Mouse (Mus musculus) adrenal gland, adult (tissue): ENCODE results near the gene Usp54.
"Not testable (repeated sequence)": the region's sequence is repeated elsewhere in the genome, so short reads cannot be mapped to it uniquely, and the experiment has no call there.

Experiments used
- DNase-seq, 2 experiments: peaks; one replicate each; pipeline ENCODE4 v3.0.0; 2022 to 2023; ENCODE audit warnings: low spot score in 1 of 2; ENCODE audit not compliant: inconsistent age in 2 of 2

The Usp54 gene

DNA sequence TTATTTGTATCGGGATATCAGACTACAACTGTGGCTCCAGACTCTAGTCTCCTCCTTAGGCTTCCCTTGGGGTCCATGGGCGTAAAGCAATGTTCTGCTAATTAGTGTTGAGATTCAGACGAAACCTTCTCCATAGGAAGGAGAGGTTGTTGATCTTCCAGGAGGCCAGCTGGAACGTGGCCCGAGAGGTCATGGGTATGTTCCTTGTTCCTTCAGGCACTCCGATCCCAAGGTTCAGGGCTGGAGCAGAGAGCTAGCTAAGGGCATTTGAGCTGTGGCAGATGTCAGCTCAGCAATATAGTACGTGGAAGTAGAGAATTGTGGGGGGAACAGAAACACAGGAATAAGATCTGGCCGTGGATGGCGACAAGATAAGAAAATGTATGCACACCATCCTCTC lies 14.9 kb upstream of the Usp54 start:
- no peak for DNase-seq

- DNase-seq = no peak
Observed at GRCm38 (mm10) chr14:20654690-20655421, 14.0 kb upstream of the Usp54 start.

DNA sequence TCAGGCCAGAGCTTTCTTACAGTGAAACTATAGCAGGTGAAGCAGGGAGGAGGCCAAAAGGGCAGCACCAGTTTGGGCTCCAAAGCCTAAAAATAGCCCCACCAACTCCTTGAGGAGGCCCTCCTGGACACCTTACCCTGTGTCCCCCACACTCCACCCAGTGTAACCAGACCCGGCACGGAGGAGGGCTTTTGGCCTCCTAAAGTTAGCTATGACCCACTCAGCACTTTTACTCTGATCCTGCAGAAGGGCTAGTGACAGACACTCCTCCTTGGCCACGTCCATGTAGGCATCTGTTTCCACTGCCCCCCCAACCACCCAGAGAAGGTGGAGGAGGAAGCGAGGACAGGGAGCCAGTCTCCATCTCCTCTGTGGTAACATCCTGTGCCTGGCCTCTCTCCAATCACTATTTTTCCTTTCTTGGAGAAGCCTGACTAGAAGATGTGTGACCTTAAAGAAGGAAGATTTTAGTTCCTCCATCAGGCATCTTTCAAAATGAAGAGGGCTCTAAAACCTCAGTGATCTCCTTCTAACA lies 10.9 kb upstream of the Usp54 start:
- DNase-seq = no peak

DNA sequence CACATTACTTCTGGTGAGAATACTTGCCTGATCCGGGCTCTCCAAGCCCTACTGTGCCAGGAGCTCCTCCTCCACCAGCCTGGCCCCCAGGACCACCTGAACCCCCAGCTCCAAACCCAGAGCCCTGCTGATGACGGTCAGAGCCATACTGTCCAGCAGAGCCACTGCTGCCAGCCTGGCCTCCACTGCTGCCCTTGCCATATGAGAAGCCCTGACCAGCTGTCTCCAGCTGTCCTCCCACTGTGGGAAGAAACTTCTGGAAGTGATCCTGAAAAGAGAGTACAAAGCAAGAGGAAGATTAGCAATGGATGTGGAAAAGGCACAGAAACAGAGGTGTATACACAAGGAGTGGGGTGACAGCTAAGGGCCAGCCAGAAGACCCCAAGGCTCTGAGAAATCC lies 10.1 kb upstream of the Usp54 start:
- no peak for DNase-seq

DNA sequence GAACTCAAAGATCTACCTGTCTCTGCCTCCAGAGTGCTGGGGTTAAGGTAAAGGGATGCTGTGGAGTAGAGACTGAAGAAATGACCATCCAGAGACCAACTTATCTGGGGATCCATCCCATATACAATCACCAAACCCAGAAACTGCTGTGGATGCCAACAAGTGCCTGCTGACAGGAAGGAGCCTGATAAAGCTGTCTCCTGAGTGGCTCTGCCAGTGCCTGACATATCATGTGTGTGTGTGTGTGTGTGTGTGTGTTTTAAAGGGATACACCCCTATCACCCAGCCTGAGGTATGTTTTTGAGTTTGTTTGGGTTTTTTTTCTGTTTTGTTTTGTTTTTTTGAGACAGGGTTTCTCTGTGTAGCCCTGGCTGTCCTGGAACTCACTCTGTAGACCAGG lies 5.5 kb upstream of the Usp54 start:
- DNase-seq = no peak

DNA sequence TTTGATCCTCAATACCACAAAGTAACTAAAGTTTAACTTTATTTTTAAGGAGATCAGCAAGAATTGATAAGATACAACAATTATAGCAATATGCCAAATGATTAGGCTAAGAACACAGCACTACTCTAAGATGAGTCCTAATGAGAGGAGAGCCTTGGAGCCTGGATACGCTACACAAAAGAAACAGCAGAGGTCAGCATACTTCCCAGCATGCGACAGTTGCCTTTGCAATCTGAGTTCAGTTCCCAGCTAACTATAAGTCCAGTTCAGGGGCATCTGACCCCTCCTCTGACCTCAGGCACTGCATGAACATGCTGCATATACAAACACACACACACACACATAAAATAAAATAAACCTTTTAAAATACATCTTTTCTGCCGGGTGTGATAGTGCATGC lies 4.7 kb upstream of the Usp54 start:
- no peak for DNase-seq

- DNase-seq = no peak
Observed at GRCm38 (mm10) chr14:20641438-20641875, 594 bp upstream of the Usp54 start.

DNA sequence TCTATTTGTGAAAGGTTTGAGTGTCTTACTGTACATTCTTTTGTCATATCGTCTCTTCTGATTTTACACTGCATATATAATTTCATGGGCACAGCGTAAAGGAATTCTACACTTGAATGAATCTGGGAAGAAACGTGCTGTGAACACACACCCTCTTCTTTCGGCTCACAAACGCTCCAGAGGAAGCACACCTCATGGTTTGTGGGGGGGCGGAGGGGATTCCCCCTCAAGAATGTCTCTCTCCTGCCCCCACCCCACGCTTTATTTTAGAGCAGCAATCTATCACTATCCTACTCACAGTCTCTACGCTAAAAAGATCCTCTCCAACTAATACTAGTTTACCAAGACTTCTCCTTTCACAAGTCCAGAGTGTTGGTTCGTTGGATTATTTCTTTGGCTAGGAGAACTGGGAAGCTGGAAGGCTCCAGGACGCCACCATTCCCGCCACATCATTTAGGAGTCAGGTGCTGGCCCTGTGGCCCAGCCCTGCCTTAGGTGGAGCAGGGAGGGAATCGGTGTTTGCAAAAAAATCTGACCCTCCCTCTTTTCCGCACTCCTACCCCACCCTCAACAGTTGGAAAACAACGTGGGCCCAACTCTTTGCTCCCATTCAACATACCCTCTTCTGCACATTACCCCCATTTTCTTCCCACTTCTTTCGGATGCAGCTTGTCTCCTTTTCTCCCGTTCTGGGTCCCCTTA lies 794 bp downstream of the Usp54 start:
- peak in 1 of 2 experiments; percentile 45 for DNase-seq

DNA sequence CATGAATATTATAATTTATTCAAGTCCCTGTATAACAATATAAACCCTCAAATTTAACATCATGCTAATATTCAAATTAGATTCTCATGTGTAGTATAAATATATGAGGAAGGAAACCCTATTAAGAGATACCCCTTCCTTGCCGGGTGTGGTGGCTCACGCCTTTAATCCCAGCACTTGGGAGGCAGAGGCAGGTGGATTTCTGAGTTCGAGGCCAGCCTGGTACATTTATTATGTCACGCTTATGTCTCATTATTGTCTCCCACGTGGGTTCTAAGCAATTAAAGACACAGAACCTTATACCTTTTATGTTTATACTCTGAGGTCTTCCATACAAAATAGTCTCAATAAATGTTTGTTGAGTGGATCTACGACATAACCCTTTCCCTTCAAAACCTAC lies 2.2 kb downstream of the Usp54 start:
- DNase-seq = no peak

GRCm38 (mm10) chr14:20637818-20638574 lies 2.9 kb downstream of the Usp54 start:
- peak in 1 of 2 experiments; percentile 57 for DNase-seq

DNA sequence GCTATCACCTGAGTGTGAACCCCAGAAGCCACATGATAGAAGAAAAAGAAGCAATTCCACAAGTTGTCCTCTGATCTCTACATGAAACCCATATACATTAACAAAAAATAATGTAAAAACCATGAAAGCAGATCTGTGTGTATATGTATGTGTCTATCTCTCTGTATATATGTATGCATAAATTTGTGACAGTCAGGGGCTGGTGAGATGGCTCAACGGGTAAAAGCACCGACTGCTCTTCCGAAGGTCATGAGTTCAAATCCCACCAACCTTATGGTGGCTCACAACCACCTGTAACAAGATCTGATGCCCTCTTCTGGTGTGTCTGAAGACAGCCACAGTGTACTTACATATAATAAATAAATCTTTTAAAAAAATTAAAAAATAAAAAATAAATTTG lies 3.9 kb downstream of the Usp54 start:
- DNase-seq = not testable (repeated sequence)

- DNase-seq = no peak
Observed at GRCm38 (mm10) chr14:20635546-20635945, 5.3 kb downstream of the Usp54 start.

DNA sequence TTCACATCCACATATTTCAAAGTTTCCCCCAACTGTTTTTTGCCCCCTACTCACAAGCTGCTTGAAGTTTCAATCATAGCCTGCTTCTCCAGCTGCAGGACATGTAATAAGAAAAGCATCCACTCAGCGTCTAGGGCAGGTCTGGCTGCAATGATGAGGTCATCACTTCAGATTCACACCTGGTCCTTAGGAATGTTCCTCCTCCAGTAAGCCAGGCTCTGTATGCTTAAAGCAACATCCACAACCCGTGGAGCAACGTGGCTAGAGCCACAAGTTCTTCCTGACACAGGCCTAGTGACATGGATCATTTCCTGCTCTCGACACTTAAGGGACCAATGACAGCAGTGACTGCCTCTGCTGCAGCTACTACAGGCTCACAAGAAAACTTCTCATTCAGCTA lies 9.6 kb downstream of the Usp54 start:
- DNase-seq = no peak

- no peak for DNase-seq
Observed at GRCm38 (mm10) chr14:20626971-20627370, 13.9 kb downstream of the Usp54 start.

DNA sequence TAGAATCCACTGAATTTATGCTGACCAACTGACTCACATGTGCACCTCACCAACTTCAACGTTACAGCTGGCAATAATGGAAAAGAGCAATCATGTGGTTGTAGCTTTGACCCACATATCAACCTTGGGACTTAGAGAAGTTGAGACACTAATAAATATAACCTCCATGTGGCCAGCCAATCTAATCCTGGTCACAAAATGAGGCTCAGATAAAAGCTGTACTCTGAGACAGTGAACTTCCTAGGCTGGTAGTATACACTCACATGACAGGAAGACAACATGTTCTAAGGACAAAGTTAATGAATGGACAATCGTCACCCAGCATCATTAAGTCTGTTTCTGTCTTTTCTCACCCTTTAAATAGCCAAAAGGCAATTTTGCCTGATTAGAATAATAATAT lies 14.4 kb downstream of the Usp54 start:
- DNase-seq = no peak

DNA sequence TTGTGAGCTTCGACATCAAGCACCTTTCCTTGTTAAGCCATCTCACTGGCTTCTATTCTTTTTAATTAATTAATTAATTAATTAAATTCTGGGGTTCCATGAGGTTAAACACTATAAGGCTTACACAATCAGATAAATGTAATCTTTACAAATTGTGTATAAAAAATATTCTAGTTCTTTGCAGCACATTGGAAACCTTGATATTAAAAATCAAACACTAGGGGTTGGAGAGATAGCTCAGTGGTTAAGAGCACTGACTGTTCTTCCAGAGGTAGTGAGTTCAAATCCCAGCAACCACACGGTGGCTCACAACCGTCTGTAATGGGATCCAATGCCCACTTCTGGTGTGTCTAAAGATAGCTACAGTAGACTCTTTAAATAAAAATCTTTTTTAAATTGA lies 18.0 kb downstream of the Usp54 start:
- no peak for DNase-seq

DNA sequence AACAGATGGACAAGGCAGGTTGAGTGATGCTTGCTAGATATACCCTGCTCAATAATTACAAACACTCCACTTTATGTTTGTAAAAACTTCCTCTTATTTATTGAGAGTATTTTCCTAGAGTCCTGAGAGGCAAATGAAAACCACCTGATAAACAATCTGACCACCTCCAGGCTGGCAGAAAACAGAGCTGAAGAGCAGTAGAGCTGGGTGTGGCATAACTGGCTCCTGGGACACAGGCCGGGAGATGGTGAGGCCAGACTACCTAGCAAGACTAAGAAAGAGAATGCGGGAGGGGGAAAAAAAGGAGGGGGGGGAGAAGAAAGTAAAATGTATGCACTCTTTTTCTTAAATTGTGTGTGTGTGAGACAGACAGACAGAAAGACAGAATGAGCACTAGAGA lies 18.5 kb downstream of the Usp54 start:
- DNase-seq = no peak

GRCm38 (mm10) chr14:20621903-20622302 lies 19.0 kb downstream of the Usp54 start:
- DNase-seq = no peak

DNA sequence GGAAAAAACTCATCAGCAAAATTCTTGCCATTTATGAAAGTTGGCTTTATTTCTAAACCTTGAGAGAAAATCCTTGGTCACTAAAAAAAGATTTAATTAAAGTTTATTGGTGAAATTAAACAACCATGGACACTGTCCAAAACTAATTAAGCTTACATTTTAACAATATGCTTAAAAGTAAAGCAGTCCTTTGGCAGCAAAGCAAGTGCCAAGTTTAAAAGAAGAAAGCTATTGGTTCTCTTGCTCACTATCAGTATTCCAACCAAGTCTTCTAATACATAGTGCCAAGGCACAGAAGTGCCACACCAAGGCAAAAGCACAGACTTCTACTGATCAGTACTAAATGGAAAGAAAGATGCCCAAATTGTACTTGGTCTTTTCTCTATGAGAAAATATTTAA lies 21.7 kb downstream of the Usp54 start:
- no peak for DNase-seq

DNA sequence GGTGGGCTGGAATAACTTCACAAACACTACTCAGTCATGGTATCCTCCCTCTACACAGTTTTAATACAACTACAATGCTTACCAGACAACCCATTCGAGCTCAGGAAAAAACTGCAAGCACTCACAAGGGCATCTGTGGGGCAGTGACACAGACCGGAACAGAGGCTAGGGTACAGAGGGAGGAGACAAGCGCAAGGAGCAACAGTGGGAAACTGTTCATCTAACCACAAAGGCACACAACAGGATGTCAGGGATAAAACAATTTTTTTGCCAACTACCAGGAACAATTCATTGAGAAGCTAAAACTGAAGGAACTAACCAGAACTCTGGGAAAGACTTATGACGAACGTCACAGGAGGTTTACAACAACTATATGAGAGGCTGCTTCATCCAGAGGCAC lies 22.7 kb downstream of the Usp54 start:
- DNase-seq = peak; percentile 34 to 52

GRCm38 (mm10) chr14:20616421-20616820 lies 24.4 kb downstream of the Usp54 start:
- DNase-seq = peak; percentile 31 to 69

DNA sequence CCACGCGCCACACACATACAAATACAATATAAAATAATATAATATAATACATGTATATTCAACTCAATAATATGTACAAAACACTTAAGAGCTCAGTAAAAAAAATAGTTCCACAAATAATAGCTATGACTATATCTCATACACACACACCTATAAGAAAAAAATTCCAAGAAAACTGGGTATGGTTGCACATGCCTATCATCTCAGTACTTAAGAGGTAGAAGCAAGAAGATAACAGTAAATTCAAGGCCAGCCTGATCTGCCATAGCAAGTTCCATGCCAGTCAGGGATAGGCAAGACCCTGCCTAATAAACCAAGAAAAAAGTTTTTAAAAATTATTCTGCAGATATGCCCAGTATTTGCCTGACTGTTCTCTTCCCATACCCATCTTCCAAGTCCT lies 25.8 kb downstream of the Usp54 start:
- DNase-seq = no peak
